Mouse (Mus musculus): Measurements from ENCODE around the gene Igsf21. TPM values are rescaled to one million over a fixed set of nuclear protein-coding genes. Genes with fewer than 3 reads are reported as not detected.

Igsf21 gene
- polyA plus RNA-seq, 3 experiments from 2014 or later: not detected

DNA sequence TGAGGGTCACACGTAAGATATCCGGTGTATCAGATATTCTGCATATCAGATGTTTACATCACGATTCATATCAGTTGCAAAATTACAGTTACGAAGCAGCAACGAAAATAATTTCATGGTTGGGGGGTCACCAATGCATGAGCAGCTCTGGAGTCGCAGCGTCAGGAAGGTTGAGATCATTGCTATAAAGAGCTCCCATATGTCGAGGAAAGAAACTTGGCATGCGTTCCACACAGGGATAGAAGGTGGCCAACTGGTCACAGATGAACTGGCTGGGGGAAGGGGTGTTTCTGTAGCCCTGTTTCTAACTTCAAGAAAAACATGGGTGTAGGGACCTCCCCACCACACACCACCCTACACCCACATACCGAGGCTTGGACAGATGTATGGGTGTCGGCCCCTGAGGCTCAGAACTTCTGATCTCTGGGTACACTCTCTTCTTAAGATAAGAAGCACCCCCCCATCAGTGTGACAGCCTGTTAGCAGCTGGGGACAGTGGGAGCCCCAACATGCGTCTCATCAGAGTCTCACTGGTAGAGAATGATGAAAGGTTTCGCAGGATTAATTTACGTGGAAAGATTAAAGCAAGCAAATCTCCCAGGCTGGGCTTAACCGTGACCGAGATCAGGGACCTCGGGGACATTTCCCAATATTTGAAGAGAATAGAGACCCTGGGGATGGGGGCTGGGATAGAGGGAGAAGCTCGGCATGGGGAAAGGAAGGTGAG, 54.1 kb downstream of the Igsf21 start:
- no peak for ATAC-seq

DNA sequence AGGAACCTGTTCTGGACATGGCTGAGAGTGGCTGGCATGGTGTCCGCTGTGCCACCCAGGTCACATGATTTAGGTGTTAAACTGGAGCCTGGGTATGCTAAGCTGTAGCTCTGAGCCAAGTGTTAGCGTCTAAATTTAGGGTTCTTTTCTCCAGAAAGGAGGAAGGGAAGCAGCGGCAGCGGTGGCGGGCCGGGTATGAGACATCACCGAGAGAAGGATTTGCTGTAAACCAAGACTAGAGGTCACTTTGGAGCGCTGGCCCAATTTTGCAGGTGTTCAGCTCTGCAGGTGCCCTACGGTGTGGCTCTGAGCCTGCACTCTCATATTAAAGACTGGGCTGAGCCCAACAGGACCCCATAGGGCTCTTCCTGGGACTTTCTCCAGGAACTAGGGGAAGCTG, 57.0 kb downstream of the Igsf21 start:
- ATAC-seq: no peak

DNA sequence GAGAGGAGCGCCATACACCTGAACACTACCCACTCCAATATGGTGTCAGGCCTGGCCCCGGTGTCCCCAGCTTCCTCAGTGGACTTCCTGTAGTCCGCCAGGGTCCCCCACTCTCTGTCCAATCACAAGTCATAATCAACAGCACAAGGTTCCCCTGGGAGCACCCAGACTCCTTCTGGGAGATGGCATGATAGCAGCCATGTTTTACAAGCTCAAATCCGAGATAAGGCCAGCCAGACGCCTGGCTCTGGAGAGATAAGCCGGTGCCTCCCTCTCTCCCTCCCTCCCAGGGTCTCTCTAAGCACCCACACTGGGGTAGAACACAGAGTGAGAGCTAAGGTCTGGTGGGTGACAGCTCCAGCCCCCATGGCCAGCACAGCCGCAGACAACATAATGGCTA, 58.0 kb downstream of the Igsf21 start:
- no peak for ATAC-seq

DNA sequence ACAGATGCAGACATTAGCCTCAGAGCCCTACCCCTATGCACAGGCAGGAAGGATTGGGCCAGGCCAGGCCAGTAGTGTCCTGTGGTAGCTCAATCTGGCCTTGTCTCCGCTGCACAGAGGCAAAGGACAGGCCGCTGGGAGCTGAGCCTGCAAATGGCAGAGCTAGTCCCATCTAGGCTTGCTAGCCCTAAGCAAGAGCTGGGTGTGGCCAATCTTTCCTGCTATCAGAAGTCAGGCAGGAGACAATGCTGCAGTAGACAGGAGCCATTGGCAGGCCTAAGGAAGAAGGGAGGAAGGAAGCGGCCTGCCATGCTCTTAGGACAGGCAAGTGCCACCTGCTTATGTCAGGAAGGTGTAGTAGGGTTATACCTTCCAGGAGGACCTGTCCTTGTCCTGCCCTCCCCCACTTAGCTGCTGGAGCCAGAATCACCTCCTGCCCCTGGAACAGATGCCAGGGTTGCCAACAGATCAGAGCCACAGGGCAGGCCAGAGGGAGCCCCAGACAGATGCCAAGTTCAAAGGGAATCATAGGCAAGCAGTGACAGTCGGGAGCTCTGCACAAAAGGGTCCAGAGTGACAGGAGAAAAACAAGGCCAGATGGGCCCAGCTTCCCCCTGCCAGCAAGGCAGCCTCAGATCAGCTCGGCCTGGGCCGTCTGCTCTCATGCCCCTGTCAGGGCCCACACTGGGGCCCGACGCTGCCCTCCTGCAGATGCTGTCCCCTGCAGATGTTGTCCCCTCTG, 59.0 kb downstream of the Igsf21 start:
- no peak for ATAC-seq

DNA sequence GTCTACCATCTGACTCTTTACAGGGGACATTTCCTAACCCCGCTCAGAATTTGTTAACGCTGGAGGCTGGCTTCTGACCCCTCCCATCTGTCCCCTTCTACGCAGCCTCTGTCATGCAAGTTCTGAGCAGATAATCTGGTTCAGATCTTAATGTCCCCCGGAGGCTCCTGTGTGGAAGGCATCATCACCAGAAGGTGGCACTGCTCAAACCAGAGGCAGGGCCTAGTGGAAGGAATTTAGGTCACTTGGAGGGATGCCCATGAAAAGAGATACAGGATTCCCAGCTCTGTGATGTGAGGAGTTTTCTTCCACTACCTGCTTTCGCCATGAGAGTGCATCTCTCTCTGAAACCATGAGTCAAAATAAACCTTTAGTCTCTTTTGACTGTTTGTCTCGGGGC, 67.0 kb downstream of the Igsf21 start:
- no peak for ATAC-seq

DNA sequence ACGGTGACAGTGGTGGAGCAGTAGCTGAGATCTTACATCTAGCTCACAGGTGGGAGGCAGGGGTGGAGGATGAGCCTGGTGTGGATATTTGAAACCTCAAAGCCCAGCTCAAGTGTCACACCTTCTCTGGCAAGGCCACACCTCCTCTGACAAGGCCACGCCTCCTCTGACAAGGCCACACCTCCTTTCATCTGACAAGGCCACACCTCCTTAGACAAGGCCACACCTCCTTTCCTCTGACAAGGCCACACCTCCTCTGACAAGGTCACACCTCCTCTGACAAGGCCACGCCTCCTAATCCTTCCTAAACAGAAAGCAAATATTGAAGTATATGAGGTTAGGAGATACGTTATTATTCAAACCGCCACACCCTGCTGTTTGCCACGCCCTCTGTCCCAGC, 69.5 kb downstream of the Igsf21 start:
- ATAC-seq: no peak

DNA sequence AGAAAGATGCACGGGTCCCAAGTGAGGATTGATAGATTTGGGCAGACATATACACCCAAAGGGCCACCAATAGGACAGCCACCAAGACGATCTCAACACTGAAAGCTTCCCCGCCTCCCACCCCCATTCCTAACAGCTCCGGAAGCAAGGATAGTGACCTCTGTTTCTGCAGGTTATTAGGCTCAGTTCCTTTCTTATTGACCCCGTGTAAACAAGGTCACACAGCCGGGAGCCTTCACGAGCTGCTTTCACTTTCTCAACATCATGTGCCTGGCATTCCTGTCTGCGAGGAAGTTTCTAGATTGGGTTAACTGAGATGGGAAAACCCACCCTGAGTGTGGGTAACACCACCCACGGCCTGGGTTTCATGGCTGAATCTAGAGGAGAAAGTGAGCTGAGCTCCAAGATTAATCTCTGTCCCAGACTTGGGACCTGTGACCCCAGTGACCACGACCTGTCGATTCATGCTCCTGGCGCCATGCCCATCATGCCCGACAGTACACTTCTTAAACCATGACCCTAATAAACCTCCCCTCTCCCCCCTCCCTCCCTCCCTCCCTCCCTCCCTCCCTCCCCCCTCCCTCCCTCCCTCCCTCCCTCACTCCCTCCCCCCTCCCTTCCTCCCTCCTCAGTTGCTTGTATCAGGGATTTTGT, 72.7 kb downstream of the Igsf21 start:
- ATAC-seq: no peak

DNA sequence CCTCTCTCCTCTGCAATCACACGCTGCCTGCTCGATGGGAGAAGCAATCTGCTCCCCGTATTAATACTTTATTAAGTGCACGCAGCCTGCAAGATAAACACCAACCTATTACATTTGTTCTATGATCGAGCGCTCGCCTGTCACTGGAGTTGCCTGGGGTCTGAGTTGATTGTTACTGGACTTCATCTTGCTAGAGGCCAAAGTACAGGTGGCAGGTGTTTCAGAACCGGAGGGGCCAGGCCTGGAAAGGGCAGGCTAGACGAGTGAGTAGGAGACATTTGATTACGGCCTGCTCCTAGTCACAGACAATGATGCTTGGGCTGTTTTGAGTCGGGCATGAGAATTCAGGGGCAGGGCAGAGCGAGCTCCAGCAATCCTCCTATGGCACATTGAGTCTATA, 73.5 kb downstream of the Igsf21 start:
- no peak for ATAC-seq

DNA sequence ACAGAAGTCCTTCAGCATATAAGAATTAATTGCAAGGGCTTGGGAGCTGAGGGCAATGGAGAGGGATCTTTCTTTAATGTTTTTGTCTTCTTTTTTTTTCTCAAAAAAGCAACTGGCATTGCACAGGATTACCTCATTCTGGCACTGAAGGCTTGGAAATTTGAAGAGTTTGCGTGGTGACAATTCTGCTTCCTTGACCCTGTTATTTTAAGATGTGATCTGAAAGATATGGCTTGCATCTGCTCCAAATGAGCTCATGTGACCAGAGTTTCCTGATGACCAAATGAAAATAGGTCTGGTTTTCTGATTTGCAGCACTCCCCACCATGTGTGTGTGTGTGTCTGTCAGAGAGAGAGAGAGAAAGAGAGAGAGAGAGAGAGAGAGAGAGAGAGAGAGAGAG, 74.7 kb downstream of the Igsf21 start:
- no peak for ATAC-seq

DNA sequence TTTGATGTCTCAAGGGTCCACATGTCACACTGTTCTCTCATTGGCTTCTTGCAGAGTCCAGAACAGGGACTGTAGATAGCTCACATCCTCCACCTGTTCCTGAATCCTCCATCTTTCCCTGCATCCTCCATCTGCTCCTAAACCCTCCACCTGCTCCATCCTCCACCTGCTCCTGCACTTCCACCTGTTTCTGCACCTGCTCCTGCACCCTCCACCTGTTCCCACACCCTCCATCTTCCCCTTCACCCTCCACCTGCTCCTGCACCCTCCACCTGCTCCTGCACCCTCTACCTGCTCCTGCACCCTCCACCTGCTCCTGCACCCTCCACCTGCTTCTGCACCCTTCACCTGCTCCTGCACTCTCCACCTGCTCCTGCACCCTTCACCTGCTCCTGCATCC, 75.4 kb downstream of the Igsf21 start:
- no peak for ATAC-seq

DNA sequence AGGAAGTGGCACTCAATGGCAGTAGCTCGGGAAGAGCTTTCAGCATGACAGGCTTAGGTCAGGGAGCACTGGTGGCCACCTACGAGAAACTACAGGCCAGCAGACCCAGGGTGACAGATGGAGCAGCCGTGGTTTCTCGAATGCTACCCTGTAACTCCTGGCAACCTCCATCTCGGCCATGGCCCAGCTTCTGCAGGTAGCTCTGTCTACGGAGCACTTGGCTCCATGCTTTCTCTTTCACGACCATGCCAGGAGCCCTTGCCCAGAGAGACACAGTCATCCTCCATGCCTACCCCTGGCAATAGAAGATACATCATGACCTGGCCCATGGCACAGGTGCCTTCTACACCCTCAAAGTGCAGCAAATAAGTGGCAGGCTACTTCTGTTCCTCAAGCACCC, 80.7 kb downstream of the Igsf21 start:
- ATAC-seq: no peak

DNA sequence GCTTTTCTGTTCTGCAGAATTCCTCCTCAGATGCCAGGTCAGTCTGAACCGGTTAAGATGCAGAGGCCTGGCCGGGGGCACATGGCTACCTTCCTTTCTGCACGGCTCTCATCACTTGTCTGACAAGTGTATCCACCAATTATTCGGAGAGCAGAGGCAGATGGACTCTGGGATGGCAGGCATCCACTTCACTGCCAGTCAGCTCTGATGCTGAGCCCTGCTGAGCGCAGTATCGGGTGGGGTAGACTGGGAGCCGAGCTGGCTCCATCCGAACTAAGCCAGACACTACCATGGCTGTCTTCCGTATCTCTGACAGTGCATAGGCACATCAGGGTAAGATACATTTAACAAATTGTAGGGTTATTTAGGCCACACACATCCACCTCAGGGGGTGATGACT, 81.9 kb downstream of the Igsf21 start:
- no peak for ATAC-seq

DNA sequence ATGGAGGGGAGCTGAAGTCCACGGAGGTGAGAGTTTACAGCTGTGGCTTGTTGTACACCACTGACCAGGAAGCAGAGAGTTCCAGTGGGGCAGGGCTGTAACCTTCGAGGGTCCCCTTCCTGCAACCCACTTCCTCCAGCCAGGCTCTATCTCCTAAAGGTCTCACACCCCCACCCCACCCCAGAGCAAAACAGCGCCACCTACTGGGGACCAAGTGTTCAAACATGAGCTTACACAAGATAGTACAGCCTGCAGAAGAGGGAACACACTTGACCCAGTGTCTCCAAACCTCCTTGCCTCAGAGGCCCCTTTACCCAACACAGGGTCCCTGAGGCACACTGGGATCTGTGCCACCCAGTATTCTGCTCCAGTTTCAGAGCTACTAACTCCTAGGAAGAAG, 87.0 kb downstream of the Igsf21 start:
- no peak for ATAC-seq

DNA sequence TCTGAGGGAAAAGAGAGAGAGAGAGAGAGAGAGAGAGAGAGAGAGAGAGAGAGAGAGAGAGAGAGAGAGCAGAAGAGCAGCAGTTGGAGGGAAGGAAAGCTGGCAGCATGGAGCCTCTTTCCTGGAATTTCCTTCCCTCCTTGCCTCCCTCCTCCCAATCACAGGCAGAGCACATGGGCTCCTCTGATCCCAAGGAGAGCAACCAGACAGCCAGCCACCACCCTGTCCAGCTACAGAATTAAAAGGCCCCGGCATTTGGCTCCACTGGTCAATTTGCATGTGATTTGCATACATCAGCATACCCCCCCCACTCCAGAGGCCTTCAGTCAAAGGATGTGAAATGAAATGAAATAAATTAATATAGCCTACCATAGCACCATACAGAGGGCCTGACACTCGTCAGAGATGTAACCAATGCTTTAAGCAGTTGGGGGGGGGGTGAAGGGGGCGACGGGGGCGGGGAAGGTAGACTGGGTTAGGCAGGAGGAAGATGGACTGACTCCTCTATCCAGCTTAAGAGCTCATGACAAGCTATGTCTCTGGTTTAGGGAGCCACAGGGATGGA, 91.6 kb downstream of the Igsf21 start:
- no peak for ATAC-seq

DNA sequence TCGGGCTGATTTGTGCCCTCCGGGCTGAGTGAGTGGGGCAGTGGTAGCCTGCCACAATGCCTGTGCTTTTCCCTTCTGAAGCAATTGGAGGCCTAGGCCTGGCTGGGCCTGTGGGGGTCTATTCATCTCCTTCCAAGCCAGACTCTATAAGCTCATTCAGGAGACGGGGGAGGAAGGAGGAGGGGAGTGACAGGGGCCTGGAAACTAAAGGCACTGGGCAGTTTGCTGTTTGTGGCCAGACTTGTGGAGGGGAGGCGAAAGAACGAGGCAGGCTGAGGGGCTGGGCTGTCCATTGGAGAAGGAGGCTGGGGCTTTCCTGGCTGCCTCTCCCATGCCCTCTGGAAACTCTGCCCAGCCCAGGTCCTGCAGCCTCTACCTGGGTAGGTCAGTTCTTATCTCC, 92.1 kb downstream of the Igsf21 start:
- ATAC-seq: no peak

DNA sequence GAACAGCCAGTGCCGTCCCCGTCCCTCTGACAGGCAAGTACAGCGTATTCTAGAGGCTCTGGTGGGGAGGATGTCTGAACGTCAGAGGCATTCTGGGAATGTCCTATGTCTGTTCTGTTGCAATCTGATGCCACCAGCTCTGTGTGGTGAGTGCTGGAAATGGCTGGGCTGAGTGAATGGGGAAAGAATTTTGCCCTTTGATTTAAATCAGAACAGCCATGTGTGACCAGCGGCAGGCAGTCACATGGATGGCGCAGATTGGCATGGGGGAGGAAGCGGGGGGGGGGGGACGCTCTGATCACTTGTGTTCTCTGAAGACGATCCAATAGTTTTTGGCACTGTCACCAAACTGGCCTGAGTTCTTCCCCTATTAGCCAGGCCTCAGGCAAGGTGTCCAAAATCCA, 92.9 kb downstream of the Igsf21 start:
- ATAC-seq: no peak

DNA sequence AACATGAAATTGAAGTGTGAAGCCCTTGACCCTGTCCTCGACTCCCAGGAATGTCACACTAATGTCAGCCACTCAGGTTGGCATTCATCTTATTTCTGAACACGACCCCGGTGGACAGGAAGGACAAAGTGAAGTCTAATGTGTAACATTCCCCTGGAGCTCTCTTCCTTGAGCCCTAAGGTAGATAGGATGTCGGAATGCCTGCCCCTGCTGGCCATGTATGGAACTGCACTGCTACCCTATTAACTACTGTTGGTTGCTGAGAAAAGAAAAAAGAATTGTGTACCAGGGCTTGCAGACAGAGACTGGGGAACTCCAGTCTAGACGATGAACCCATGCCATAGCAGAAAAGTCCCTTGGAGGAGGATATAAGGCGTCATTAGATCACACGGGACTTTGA, 93.5 kb downstream of the Igsf21 start:
- ATAC-seq: no peak

DNA sequence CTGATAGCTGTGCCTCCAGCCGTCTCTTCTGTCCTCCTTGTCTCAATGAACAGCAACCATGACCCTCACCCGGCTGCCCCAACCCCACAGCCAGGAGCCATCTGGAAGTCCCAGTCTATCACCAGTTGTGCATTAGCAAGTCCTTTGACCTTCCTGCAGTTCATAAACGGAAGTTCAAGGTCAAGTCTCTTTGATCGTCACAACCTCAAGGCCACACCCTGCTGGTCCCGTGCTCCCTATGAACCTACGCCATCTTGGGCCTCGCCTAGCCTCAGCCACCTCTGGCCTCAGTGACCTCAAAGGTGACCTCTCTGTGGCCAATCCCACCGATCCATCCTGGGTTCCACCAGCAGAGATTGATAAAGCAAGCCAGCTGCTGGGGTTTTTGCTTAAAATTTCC, 96.9 kb downstream of the Igsf21 start:
- no peak for ATAC-seq

DNA sequence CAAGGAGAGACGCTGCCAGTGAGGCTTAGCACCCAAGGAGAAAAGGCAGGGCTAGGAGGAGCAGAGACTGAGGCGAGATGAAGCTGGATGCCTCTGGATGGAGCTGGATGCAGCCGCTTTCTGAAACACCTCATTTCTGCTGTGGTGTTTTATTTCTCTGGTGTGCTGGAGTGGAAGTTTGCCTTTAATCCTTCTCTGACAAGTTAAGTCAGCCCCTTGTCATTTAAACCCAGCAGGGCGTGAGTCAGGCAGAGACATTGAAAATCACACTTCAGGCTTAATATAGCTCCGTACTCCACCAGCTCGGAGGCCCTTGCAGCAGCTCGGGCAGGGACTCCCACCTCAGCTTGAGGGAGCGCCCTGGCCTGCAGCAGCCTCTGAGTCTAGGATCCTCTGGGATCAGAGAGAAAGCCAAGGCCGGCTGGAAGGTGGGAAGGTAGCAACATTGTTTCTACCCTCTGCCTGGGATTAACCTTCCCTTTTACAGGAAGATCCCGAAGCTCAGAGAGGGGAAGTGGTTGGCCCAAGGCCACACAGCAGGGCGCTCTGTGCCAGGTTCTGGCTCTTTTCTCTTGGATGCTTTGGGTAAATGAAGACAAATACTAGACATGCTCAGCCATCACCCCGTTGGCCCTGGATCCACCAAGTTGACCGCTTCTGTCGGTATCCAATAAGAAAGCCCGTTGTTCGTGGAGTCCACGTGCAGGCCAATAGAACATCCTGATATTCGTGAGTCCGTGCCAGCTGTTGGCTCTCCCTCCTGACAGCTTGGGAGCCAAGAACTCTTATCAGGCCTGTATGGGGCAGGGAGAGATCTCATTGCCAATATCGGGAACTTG, 98.5 kb downstream of the Igsf21 start:
- no peak for ATAC-seq

DNA sequence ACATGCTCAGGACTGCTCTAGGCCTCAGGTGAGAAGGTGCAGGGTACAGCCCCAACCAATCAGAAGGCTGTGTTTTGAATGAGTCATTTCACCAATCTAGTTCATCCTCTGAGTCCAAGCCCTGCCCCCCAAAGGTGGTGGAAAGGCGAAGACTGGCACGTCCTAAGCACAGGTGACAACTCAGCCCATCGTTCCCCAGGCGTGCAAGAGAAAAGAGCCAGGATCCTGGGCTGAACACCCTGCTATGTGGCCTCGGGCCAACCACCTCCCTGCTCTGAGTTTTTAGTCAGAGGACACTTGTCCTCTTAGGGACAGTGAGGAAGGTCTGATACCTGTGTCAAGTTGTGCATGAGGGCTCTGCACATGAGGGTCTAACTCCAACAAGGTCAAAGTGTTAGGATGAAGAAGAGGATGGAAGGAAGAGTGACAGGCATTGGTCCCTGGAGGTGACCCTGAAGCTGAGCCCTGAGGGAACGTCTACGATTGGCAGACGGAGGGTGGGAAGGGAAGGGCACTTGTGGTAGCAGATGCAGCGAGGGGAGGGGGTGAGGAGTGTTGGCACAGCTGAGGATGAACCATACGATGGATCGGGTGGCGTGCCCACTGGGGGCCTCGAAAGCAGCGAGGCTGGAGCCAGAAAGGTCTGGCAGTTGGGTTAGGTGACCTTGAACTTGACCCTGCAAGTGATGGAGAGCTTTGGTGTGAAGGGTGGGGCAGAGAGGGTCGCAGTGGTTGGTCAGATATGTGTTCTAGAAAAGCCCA, 99.3 kb downstream of the Igsf21 start:
- no peak for ATAC-seq

DNA sequence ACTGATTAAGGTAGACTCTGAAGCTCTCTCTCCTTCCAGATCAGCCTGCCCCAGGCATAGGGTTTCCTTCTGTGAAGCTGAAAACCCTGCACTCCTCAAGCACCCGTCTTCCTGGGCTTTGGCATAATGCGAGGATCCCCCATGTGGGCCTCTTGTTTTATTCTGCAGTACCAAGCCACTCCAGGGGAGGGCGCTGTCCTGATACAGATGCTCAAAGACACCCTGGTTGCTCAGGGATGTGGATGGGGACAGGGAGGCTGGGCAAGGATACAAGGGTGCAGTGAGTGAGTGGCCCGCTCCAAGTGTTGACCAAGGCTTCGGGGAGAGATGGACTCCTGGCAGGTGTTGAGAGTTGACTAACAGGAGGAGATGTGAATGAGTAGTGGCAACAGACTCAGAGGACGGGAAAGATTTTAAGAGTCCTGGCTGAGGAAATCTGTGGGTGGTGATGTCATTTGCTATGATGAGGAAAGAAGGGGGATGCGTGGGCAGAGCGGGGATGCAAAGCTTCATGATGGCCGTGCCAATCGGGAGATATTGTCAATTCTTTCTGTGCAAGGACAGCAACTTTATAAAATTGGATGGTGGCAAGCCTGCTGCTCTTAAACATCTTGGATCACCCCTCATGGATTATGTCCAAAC, 102.6 kb downstream of the Igsf21 start:
- ATAC-seq: no peak

All from inflammation-experienced regulatory T-cells, adult 6 months (primary cell).